Mouse (Mus musculus) stomach, postnatal 0 days (tissue): ENCODE data around the gene Ttll8. TPM values are rescaled to one million over a fixed set of nuclear protein-coding genes. Genes with fewer than 3 reads are reported as not detected.

Experiments used
- ATAC-seq: fragments of 200-750 bp; cut with Nextera tagmentation; 2 replicates; pipeline ENCODE4 v1.8.0; 2017; ENCODE audit not compliant: low FRiP score, low TSS enrichment
- DNase-seq: peaks from one replicate; pipeline ENCODE4 v3.0.0-alpha.2; 2016; ENCODE audit warnings: low spot score
- H3K27ac ChIP-seq: fragments of 300-500 bp; sonication (generic); replicated peaks from 2 replicates; pipeline ENCODE4 v1.5.1; 2014; ENCODE audit warnings: mild to moderate bottlenecking, control low read depth
- H3K27me3 ChIP-seq: fragments of 300-500 bp; sonication (generic); 2 replicates; pipeline ENCODE4 v1.6.1; 2014; ENCODE audit warnings: low read length; ENCODE audit not compliant: control insufficient read depth, insufficient read depth
- H3K36me3 ChIP-seq: fragments of 300-500 bp; sonication (generic); 2 replicates; pipeline ENCODE4 v1.6.1; 2014; ENCODE audit warnings: low read length, mixed read lengths; ENCODE audit not compliant: control insufficient read depth, insufficient read depth
- H3K4me1 ChIP-seq: fragments of 300-500 bp; sonication (generic); replicated peaks from 2 replicates; pipeline ENCODE4 v1.6.1; 2014; ENCODE audit warnings: antibody characterized with exemption; ENCODE audit not compliant: control insufficient read depth, insufficient read depth
- H3K4me2 ChIP-seq: fragments of 300-500 bp; sonication (generic); replicated peaks from 2 replicates; pipeline ENCODE4 v1.6.1; 2014; ENCODE audit warnings: low read depth, mild to moderate bottlenecking, control low read depth, moderate library complexity
- H3K4me3 ChIP-seq: fragments of 300-500 bp; sonication (generic); 2 replicates; pipeline ENCODE4 v1.5.1; 2014; ENCODE audit warnings: low read depth, low read length, control low read depth
- H3K9ac ChIP-seq: fragments of 300-500 bp; sonication (generic); 2 replicates; pipeline ENCODE4 v1.6.1; 2014; ENCODE audit warnings: mild to moderate bottlenecking, low read length, control low read depth, mixed read lengths
- H3K9me3 ChIP-seq: fragments of 300-500 bp; sonication (generic); 2 replicates; pipeline ENCODE4 v1.6.1; 2016; ENCODE audit warnings: low read length; ENCODE audit not compliant: control insufficient read depth
- CTCF ChIP-seq: IDR thresholded peaks from 2 replicates; pipeline ENCODE4 v1.5.1; 2016; ENCODE audit warnings: antibody characterized with exemption, low read depth, mild to moderate bottlenecking, moderate library complexity
- EP300 ChIP-seq: optimal IDR thresholded peaks from 2 replicates; pipeline ENCODE3; 2016; ENCODE audit warnings: antibody characterized with exemption
- WGBS: fragments of 180-500 bp; shearing (Covaris S2); extraction: QIAGEN DNeasy Blood & Tissue Kit; methylation state at CpG from one replicate; pipeline ENCODE4 v1.1.7; 2014; 5-methylcytosine and 5-hydroxymethylcytosine counted together
- polyA plus RNA-seq: library from polyadenylated mRNA; unstranded; fragments of >200 nt; fragmentation: Nextera tagmentation; extraction: Ambion mirVana; gene quantifications from 2 replicates; pipeline ENCODE4 v1.2.1, GENCODE M21; 2015

Gene Ttll8
- polyA plus RNA-seq, 1 experiment from 2014 or later = not detected

GRCm38 (mm10) chr15:88875625-88876081, 78.6 kb downstream of the Ttll8 start:
- Histone ChIP-seq H3K9ac (no peak overlapping the region), H3K4me1 (no peaks in the 10 kb centered on the region), H3K27ac (no peak overlapping the region), H3K27me3 (no peaks in the 10 kb centered on the region), H3K36me3 (no peaks in the 10 kb centered on the region), H3K4me3 (no peak overlapping the region), H3K9me3 (no peaks in the 10 kb centered on the region), H3K4me2 (no peak overlapping the region)
- 36% methylated on average over 10 of the region's 10 CpGs for WGBS
- peak; percentile 75 for ATAC-seq
- TF ChIP-seq EP300 (no peak), CTCF (no peak)
- no peak for DNase-seq

GRCm38 (mm10) chr15:88874477-88874876, 79.7 kb downstream of the Ttll8 start:
- TF ChIP-seq EP300 (no peak), CTCF (no peak)
- Histone ChIP-seq H3K27ac (no peak overlapping the region), H3K4me3 (no peak overlapping the region), H3K4me2 (no peak overlapping the region), H3K4me1 (no peaks in the 10 kb centered on the region), H3K36me3 (no peaks in the 10 kb centered on the region), H3K9me3 (no peaks in the 10 kb centered on the region), H3K9ac (no peak overlapping the region), H3K27me3 (no peaks in the 10 kb centered on the region)
- WGBS = 83% methylated on average over 6 of the region's 6 CpGs
- no peak for ATAC-seq
- no peak for DNase-seq

- H3K4me1 ChIP-seq = no peaks in the 10 kb centered on the region
- no peaks in the 10 kb centered on the region for H3K9me3 ChIP-seq
- H3K27me3 ChIP-seq = no peaks in the 10 kb centered on the region
- WGBS = 89% methylated on average over 3 of the region's 3 CpGs
- DNase-seq (no peak), ATAC-seq (no peak)
- no peaks in the 10 kb centered on the region for H3K36me3 ChIP-seq
- H3K27ac ChIP-seq = no peak overlapping the region
- no peak for TF ChIP-seq CTCF
- TF ChIP-seq EP300 = no peak
- no peak overlapping the region for H3K4me2 ChIP-seq
- H3K9ac ChIP-seq = no peak overlapping the region
- H3K4me3 ChIP-seq = no peak overlapping the region
Observed at GRCm38 (mm10) chr15:88874061-88874460, 80.2 kb downstream of the Ttll8 start.

- no peak for ATAC-seq
- Histone ChIP-seq H3K27me3 (no peaks in the 10 kb centered on the region), H3K4me3 (no peak overlapping the region), H3K9ac (no peak overlapping the region), H3K36me3 (no peaks in the 10 kb centered on the region), H3K4me1 (no peaks in the 10 kb centered on the region), H3K4me2 (no peak overlapping the region), H3K27ac (no peak overlapping the region), H3K9me3 (no peaks in the 10 kb centered on the region)
- no peak for TF ChIP-seq CTCF
- no peak for TF ChIP-seq EP300
- no peak for DNase-seq
- 72% methylated on average over 5 of the region's 5 CpGs for WGBS
Observed at GRCm38 (mm10) chr15:88870418-88871185, 83.6 kb downstream of the Ttll8 start.

- TF ChIP-seq EP300 (no peak), CTCF (no peak)
- peak; percentile 13 for ATAC-seq
- H3K4me1 ChIP-seq = peaks cover 4% of the 10 kb centered on the region
- H3K27me3 ChIP-seq = no peaks in the 10 kb centered on the region
- no peak overlapping the region for H3K4me2 ChIP-seq
- H3K27ac ChIP-seq = peak overlapping the region; percentile 80
- peak; percentile 47 for DNase-seq
- H3K36me3 ChIP-seq = peaks cover 12% of the 10 kb centered on the region
- WGBS = 75% methylated on average over 6 of the region's 6 CpGs
- no peak overlapping the region for H3K4me3 ChIP-seq
- H3K9me3 ChIP-seq = no peaks in the 10 kb centered on the region
- H3K9ac ChIP-seq = no peak overlapping the region
Observed at GRCm38 (mm10) chr15:88868024-88868742, 86.0 kb downstream of the Ttll8 start.
